Mouse (Mus musculus) intestine, embryonic 16.5 days (tissue): ENCODE measurements around the gene Ksr1. TPM values are rescaled to one million over a fixed set of nuclear protein-coding genes. Genes with fewer than 3 reads are reported as not detected.
A peak's percentile ranks its signal among the peaks of the same experiment; 100 is the strongest.

ENCODE experiments used
- ATAC-seq: fragments of 200-750 bp; cut with Nextera tagmentation; 2 replicates; pipeline ENCODE4 v1.8.0; 2017; ENCODE audit warnings: moderate TSS enrichment, moderate library complexity
- H3K27ac ChIP-seq: fragments of 300-500 bp; sonication (generic); 2 replicates; pipeline ENCODE4 v1.5.1; 2014; ENCODE audit warnings: mild to moderate bottlenecking, low read length
- H3K27me3 ChIP-seq: fragments of 300-500 bp; sonication (generic); replicated peaks from 2 replicates; pipeline ENCODE4 v1.6.1; 2014; ENCODE audit warnings: low read length, control low read depth, mixed read lengths; ENCODE audit not compliant: control insufficient read depth, insufficient read depth
- H3K36me3 ChIP-seq: fragments of 300-500 bp; sonication (generic); 2 replicates; pipeline ENCODE4 v1.6.1; 2014; ENCODE audit warnings: low read length, control low read depth; ENCODE audit not compliant: control insufficient read depth, insufficient read depth
- H3K4me1 ChIP-seq: fragments of 300-500 bp; sonication (generic); 2 replicates; pipeline ENCODE4 v1.6.1; 2014; ENCODE audit warnings: low read length, control low read depth, mixed read lengths; ENCODE audit not compliant: control insufficient read depth, insufficient read depth
- H3K4me2 ChIP-seq: fragments of 300-500 bp; sonication (generic); 2 replicates; pipeline ENCODE4 v1.6.1; 2014; ENCODE audit warnings: low read depth, low read length, control low read depth
- H3K4me3 ChIP-seq: fragments of 300-500 bp; sonication (generic); 2 replicates; pipeline ENCODE4 v1.5.1; 2014; ENCODE audit warnings: mild to moderate bottlenecking, low read length
- H3K9ac ChIP-seq: fragments of 300-500 bp; sonication (generic); 2 replicates; pipeline ENCODE4 v1.6.1; 2014; ENCODE audit warnings: low read depth, low read length
- H3K9me3 ChIP-seq: fragments of 300-500 bp; sonication (generic); 2 replicates; pipeline ENCODE4 v1.6.1; 2016; ENCODE audit warnings: low read length, control low read depth; ENCODE audit not compliant: control insufficient read depth
- WGBS: fragments of 180-500 bp; shearing (Covaris S2); extraction: QIAGEN DNeasy Blood & Tissue Kit; methylation state at CpG from one replicate; pipeline ENCODE4 v1.1.7; 2014; 5-methylcytosine and 5-hydroxymethylcytosine counted together
- polyA plus RNA-seq: library from polyadenylated mRNA; unstranded; fragments of >200 nt; fragmentation: Nextera tagmentation; extraction: Ambion mirVana; gene quantifications from 2 replicates; pipeline ENCODE4 v1.2.1, GENCODE M21; 2015

The Ksr1 gene
- polyA plus RNA-seq, 1 experiment from 2014 or later = 4.1 TPM

GRCm38 (mm10) chr11:78973381-78974150 is 172.6 kb downstream of the Ksr1 start:
- Histone ChIP-seq H3K9me3 (no peaks in the 10 kb centered on the region), H3K27ac (peak overlapping the region; percentile 20; the same call in 1 of the 2 replicates), H3K4me2 (no peak overlapping the region), H3K4me1 (peaks cover 12% of the 10 kb centered on the region; the same call in 1 of the 2 replicates), H3K27me3 (no peaks in the 10 kb centered on the region), H3K9ac (no peak overlapping the region), H3K4me3 (no peak overlapping the region), H3K36me3 (peaks cover 2% of the 10 kb centered on the region; the same call in 1 of the 2 replicates)
- 69% methylated on average over 17 of the region's 17 CpGs for WGBS
- ATAC-seq = no peak

DNA sequence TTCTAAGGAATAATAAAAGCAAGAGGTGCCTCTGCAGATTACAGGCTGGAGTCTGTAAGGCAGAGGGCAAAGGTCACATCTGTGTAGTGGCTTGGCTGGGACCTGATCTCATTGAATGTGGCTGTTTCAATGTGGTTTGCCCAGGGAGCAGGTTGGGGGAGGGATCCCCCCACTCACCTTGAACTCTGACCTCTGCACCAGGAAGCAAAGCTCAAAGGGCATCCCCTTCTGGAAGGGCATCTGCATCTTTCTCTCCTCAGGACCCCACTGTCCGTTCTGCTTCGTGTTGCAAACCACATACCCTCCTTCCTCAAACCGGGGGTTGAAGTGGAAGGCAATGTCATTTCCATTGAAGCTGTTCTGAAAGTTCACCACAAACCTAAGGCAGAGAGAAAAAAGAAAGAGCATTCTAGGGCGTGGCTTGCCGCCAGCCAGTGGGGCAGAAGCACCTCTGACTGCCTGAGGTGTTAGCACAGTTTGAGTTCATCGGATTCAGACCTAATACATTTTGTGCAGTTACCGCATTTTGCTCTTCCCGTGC is 173.3 kb downstream of the Ksr1 start:
- H3K4me1 ChIP-seq = peaks cover 12% of the 10 kb centered on the region; the same call in 1 of the 2 replicates
- H3K4me2 ChIP-seq = no peak overlapping the region; the same call in 1 of the 2 replicates
- peaks cover 2% of the 10 kb centered on the region; the same call in 1 of the 2 replicates for H3K36me3 ChIP-seq
- no peaks in the 10 kb centered on the region for H3K9me3 ChIP-seq
- H3K9ac ChIP-seq = no peak overlapping the region
- 60% methylated on average over 8 of the region's 8 CpGs for WGBS
- H3K27ac ChIP-seq = peak overlapping the region; percentile 64
- no peak overlapping the region for H3K4me3 ChIP-seq
- H3K27me3 ChIP-seq = no peaks in the 10 kb centered on the region
- peak; percentile 72 for ATAC-seq

DNA sequence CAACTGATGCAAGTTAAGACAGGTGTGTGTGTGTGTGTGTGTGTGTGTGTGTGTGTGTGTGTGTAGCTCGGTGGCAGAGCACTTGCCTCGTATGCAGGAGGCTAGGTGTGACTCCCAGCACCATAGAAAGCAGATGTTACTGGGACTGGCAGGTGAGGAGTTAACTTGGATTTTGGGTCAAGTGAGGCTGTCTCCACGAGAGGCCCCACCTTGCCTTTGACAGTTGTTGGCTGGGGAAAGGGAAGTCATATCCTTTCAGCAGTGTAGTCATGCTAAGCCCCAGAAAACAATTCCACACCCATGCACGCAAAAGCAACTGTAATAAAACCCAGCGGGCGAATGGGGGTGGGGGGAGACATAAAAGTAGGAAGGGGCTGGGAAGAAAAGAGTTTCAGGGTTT is 173.9 kb downstream of the Ksr1 start:
- no peak overlapping the region for H3K9ac ChIP-seq
- WGBS = 42% methylated on average over 6 of the region's 6 CpGs
- no peaks in the 10 kb centered on the region for H3K9me3 ChIP-seq
- peaks cover 12% of the 10 kb centered on the region; the same call in 1 of the 2 replicates for H3K4me1 ChIP-seq
- peaks cover 2% of the 10 kb centered on the region; the same call in 1 of the 2 replicates for H3K36me3 ChIP-seq
- H3K27me3 ChIP-seq = no peaks in the 10 kb centered on the region
- ATAC-seq = peak; percentile 66
- H3K4me2 ChIP-seq = no peak overlapping the region; the same call in 1 of the 2 replicates
- H3K27ac ChIP-seq = peak overlapping the region; percentile 64
- no peak overlapping the region for H3K4me3 ChIP-seq

DNA sequence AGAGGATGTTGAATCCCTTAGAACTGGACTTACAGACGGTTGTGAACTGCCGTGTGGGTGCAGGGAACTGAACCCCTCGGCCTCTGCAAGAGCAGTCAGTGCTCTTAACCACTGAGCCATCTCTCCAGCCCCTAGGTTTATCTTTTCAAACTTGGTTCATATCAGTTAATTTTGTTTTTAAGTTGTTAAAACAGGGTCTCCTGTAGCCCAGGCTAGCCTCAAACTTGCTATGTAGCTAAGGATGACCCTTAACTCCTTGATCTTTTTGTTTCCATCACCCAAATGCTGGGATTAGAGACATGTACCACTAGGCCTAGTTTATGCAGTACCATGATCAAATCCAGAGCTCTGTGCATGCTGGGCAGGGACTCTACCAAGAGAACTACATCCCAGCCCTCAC is 174.5 kb downstream of the Ksr1 start:
- Histone ChIP-seq H3K36me3 (peaks cover 2% of the 10 kb centered on the region; the same call in 1 of the 2 replicates), H3K4me3 (no peak overlapping the region), H3K4me2 (no peak overlapping the region), H3K4me1 (peaks cover 12% of the 10 kb centered on the region; the same call in 1 of the 2 replicates), H3K9ac (no peak overlapping the region), H3K27me3 (no peaks in the 10 kb centered on the region), H3K9me3 (no peaks in the 10 kb centered on the region), H3K27ac (peak overlapping the region; percentile 42; the same call in 1 of the 2 replicates)
- ATAC-seq = no peak
- 92% methylated on average over 3 of the region's 3 CpGs for WGBS

DNA sequence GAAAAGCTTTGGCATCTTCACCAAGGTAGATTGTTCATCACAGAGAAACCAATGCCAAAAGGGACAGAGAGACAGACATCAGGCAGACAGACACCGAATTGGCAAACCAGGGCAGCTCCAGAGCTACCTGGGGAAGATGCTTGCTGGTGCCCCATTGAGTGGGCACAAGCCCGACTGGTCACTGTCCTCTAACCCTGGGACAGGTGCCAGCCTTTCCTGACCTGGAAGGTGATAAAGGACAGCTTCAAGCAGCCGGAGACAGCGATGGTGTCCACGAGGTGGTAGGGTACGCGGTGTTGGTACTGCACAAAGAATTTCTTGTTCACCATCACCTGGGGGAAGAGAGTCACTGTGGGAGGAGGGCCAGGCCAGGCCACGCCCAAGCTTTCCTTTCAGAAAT is 175.1 kb downstream of the Ksr1 start:
- Histone ChIP-seq H3K27ac (no peak overlapping the region), H3K4me3 (no peak overlapping the region), H3K36me3 (peaks cover 2% of the 10 kb centered on the region; the same call in 1 of the 2 replicates), H3K4me2 (no peak overlapping the region), H3K27me3 (no peaks in the 10 kb centered on the region), H3K9ac (no peak overlapping the region), H3K4me1 (peaks cover 12% of the 10 kb centered on the region; the same call in 1 of the 2 replicates), H3K9me3 (no peaks in the 10 kb centered on the region)
- no peak for ATAC-seq
- 84% methylated on average over 8 of the region's 8 CpGs for WGBS

GRCm38 (mm10) chr11:78968121-78968520 is 178.1 kb downstream of the Ksr1 start:
- Histone ChIP-seq H3K27me3 (no peaks in the 10 kb centered on the region), H3K9ac (no peak overlapping the region), H3K27ac (no peak overlapping the region), H3K36me3 (peaks cover 2% of the 10 kb centered on the region; the same call in 1 of the 2 replicates), H3K9me3 (no peaks in the 10 kb centered on the region), H3K4me3 (no peak overlapping the region), H3K4me2 (no peak overlapping the region), H3K4me1 (peaks cover 8% of the 10 kb centered on the region; the same call in 1 of the 2 replicates)
- ATAC-seq = no peak
- 70% methylated on average over 4 of the region's 4 CpGs for WGBS

- Histone ChIP-seq H3K27me3 (no peaks in the 10 kb centered on the region), H3K9ac (no peak overlapping the region), H3K4me1 (peaks cover 4% of the 10 kb centered on the region; the same call in 1 of the 2 replicates), H3K4me2 (no peak overlapping the region), H3K4me3 (no peak overlapping the region), H3K36me3 (peaks cover 2% of the 10 kb centered on the region; the same call in 1 of the 2 replicates), H3K27ac (no peak overlapping the region), H3K9me3 (no peaks in the 10 kb centered on the region)
- 22% methylated on average over 4 of the region's 4 CpGs for WGBS
- ATAC-seq = no peak; the same call in 1 of the 2 replicates
Observed at GRCm38 (mm10) chr11:78967371-78967770, 178.8 kb downstream of the Ksr1 start.

Other genes starting within 250 kb of the Ksr1 start
- gene Nos2, start 225.6 kb downstream of the Ksr1 start, polyA plus RNA-seq = 1.1 and 1.4 TPM in 2 replicates
- gene Lgals9, start 161.5 kb downstream of the Ksr1 start, polyA plus RNA-seq = 96.1 and 111 TPM in 2 replicates
- gene Wsb1, start 108.3 kb upstream of the Ksr1 start, polyA plus RNA-seq = 149 and 158 TPM in 2 replicates
- not detected in 2 replicates for gene Gm9964, start 150.5 kb upstream of the Ksr1 start, polyA plus RNA-seq
- gene Nf1, start 193.3 kb upstream of the Ksr1 start, polyA plus RNA-seq = 3.0 and 3.7 TPM in 2 replicates